Mouse (Mus musculus): ENCODE measurements around the gene Mcf2l. TPM values are rescaled to one million over a fixed set of nuclear protein-coding genes. Genes with fewer than 3 reads are reported as not detected.

The Mcf2l gene
- polyA plus RNA-seq, 1 experiment = 9.7 TPM

DNA sequence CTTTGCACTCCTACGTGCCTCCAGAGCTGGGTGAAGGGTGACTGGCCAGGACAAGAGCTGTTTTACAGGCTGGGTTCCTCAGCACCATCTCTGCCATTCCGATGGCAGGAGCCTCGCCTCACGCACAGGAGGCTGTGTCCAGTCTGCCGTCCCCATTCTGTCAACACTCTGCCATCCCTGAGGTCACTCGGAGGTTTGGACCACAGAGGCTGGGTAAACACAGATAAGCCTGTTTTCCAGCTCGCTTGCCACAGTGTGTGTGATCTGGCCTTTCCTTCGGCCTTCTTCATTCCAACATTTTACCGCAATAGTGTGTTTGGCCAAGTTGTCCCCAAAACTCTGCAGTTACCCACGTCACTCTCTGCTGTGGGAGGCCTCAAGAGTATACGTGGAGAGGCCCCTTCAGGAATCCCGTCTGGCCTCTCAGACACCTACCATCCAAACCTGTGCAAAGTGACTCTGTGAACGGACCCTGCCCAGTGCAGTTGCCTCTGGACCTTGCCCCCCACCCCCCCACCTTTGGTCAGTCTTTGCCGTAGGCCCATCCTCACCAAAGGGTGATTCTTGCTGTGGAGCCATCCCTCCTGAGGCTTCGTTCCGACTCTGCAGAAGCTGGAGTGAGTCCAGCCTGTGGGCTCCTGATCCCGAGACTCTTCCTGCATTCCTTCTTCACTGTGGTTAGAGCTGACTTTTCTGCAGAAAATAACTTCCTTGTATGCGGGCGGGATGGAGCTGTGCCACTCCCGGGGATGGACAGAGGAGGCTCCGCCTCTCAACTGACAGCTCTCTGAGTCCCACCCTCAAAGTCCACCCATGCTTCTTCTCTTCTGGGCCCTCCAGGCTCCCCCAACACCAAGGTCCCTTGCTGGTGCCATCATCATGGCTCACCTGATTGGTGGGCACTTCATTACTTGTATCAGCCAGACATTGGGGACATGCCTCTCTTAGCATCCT, 9.7 kb downstream of the Mcf2l start:
- no peaks in the 10 kb centered on the region for H3K36me3 ChIP-seq (ENCODE audit: control insufficient read depth, insufficient read depth, low read length)
- H3K4me1 ChIP-seq (replicated peaks; ENCODE audit: control insufficient read depth, insufficient read depth, low read length) = no peaks in the 10 kb centered on the region
- TF ChIP-seq POLR2A (IDR thresholded peaks at IDR 0.05; ENCODE audit: control insufficient read depth, extremely low read depth, insufficient read depth, low read length, poor library complexity) (no peak), CTCF (IDR thresholded peaks at IDR 0.05; ENCODE audit: borderline replicate concordance, control insufficient read depth, extremely low read depth, insufficient read depth, low read length, poor library complexity) (no peak)
- H3K27ac ChIP-seq (ENCODE audit: control insufficient read depth, insufficient read depth, low read length) = no peak overlapping the region
- DNase-seq = no peak
- H3K4me3 ChIP-seq (ENCODE audit: control insufficient read depth, insufficient read depth, low read length) = no peak overlapping the region
- H3K27me3 ChIP-seq (ENCODE audit: control insufficient read depth, insufficient read depth, low read length) = no peaks in the 10 kb centered on the region
- WGBS = 95% methylated on average over 21 of the region's 21 CpGs

DNA sequence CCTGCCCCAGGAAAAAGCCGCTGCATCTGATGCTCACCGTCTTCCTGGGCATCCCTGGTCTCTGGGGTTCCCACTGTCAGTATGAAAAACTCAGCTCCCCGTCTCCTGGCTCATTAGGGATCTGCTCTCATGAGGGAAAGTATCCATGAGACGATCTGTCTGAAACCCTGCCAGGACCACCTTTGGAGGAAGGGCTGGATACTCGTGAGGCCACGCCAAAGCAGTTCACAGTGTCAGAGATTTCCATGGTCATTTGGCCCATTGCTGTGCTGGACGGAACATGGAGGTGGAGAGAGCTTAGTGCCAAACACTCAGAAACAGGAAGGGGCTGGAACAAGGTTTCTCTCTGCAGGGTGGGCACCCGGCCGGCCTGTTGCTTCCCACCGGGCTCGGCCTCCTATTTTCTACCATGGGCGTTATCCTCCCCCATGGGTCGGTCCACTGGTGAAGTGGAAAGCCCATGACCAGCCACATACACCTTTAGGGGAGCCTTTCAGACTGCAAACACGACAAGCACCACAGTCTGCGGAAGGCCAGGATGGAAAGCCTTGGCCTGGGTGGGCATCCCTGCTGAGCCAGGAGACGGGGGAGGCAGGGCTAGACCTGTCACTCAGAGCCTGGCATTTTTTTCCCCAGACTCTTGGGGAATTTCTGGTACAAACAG, 14.3 kb downstream of the Mcf2l start:
- no peak for DNase-seq
- Histone ChIP-seq H3K27me3 (ENCODE audit: control insufficient read depth, insufficient read depth, low read length) (no peaks in the 10 kb centered on the region), H3K4me1 (replicated peaks; ENCODE audit: control insufficient read depth, insufficient read depth, low read length) (no peaks in the 10 kb centered on the region), H3K4me3 (ENCODE audit: control insufficient read depth, insufficient read depth, low read length) (no peak overlapping the region), H3K27ac (ENCODE audit: control insufficient read depth, insufficient read depth, low read length) (no peak overlapping the region), H3K36me3 (ENCODE audit: control insufficient read depth, insufficient read depth, low read length) (no peaks in the 10 kb centered on the region)
- 94% methylated on average over 16 of the region's 16 CpGs for whole genome bisulfite sequencing
- TF ChIP-seq POLR2A (IDR thresholded peaks at IDR 0.05; ENCODE audit: control insufficient read depth, extremely low read depth, insufficient read depth, low read length, poor library complexity) (no peak), CTCF (IDR thresholded peaks at IDR 0.05; ENCODE audit: borderline replicate concordance, control insufficient read depth, extremely low read depth, insufficient read depth, low read length, poor library complexity) (no peak)

DNA sequence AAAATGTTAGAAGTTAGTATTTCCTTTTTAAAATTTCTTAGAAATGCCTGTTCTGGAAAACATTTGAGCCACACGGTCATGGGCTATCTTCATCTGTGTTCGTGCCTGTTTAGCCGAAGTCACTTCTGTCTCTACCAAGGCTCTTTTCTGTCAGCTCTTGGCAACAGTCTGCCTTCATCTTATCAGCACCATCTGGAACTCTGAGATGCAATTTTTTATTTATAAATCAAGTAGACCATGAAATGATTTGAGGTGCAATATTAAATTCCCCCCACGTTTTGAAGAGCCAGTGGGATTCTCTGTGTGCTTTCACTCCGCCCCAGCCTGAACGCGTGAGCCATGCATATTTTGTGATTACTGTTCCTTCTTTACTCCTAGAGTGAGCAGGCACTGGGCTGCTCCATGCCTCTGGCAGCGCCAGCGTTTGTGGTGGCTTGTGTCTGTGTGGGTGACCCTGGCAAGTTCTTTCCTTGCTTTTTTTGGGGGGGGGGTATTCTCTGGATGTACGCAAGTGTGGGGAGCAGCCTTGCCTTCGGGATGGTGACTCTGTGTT, 15.5 kb downstream of the Mcf2l start:
- Histone ChIP-seq H3K27ac (ENCODE audit: control insufficient read depth, insufficient read depth, low read length) (no peak overlapping the region), H3K36me3 (ENCODE audit: control insufficient read depth, insufficient read depth, low read length) (no peaks in the 10 kb centered on the region), H3K27me3 (ENCODE audit: control insufficient read depth, insufficient read depth, low read length) (no peaks in the 10 kb centered on the region), H3K4me3 (ENCODE audit: control insufficient read depth, insufficient read depth, low read length) (no peak overlapping the region), H3K4me1 (replicated peaks; ENCODE audit: control insufficient read depth, insufficient read depth, low read length) (no peaks in the 10 kb centered on the region)
- WGBS = 95% methylated on average over 11 of the region's 11 CpGs
- DNase-seq = no peak
- no peak for TF ChIP-seq POLR2A (IDR thresholded peaks at IDR 0.05; ENCODE audit: control insufficient read depth, extremely low read depth, insufficient read depth, low read length, poor library complexity)
- TF ChIP-seq CTCF (IDR thresholded peaks at IDR 0.05; ENCODE audit: borderline replicate concordance, control insufficient read depth, extremely low read depth, insufficient read depth, low read length, poor library complexity) = no peak

DNA sequence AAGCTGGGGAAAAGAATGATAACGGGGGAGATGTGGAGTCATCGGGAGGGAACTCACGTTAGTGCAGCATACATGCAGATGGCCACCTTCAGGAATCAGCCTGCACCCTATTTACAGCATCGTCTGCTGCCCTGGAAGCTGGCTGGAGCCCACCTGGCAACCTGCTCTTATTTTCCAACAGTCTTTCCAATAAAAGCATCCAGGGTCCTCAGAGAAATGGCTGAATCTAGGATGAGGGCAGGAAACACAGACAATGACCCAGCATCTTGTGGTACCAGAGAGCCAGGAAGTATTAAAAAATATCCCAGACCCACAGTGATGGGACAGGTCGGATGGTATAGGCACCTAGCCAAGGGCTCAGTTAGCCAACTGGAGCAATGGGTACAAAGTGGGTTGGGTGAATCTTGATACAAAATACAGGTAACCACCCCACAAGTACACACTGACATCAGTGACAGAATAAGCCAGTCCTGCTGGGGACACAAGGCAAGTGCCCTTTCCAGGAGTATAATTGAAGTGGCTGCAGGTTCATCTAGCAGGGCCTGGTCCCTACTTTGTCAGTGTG, 19.4 kb downstream of the Mcf2l start:
- no peak for DNase-seq
- Histone ChIP-seq H3K27me3 (ENCODE audit: control insufficient read depth, insufficient read depth, low read length) (no peaks in the 10 kb centered on the region), H3K27ac (ENCODE audit: control insufficient read depth, insufficient read depth, low read length) (no peak overlapping the region), H3K4me1 (replicated peaks; ENCODE audit: control insufficient read depth, insufficient read depth, low read length) (no peaks in the 10 kb centered on the region), H3K4me3 (ENCODE audit: control insufficient read depth, insufficient read depth, low read length) (no peak overlapping the region), H3K36me3 (ENCODE audit: control insufficient read depth, insufficient read depth, low read length) (no peaks in the 10 kb centered on the region)
- 91% methylated on average over 5 of the region's 5 CpGs for WGBS
- TF ChIP-seq POLR2A (IDR thresholded peaks at IDR 0.05; ENCODE audit: control insufficient read depth, extremely low read depth, insufficient read depth, low read length, poor library complexity) (no peak), CTCF (IDR thresholded peaks at IDR 0.05; ENCODE audit: borderline replicate concordance, control insufficient read depth, extremely low read depth, insufficient read depth, low read length, poor library complexity) (no peak)

DNA sequence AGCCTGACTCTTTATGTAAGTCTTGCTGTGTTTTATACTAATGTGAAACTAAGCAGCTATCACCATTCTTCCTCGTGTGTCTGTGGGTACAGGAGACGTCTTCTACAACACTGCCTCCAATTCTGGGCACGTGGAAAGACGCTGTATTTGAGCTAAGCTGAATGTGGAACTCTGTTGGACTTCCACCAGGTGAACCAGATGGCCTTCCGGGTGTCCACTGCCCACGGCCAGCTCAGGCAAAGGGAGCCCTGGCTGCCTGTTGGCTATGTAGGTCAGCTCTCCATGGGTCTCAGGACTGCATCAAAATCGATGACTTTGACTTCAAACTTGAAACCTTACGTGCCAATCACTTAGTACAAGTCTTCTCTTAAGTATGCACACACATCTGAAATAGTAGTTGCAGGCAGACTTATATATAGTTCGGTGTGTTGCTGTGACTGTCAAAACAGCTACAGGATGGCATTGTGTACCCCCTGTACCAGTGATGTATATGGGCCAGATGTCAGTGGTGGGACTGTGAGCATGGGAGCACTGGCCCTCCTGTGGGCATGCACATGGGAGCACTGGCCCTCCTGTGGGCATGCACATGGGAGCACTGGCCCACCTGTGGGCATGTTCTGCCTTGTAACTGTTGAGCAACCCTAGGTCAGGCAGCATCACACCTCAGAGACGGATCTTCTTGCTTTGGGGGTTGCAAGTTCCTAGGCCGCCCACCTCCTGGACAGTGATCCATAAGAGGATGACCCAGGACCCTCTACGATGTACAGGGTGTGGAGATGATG, 20.4 kb downstream of the Mcf2l start:
- Histone ChIP-seq H3K4me3 (ENCODE audit: control insufficient read depth, insufficient read depth, low read length) (no peak overlapping the region), H3K4me1 (replicated peaks; ENCODE audit: control insufficient read depth, insufficient read depth, low read length) (no peaks in the 10 kb centered on the region)
- DNase-seq = no peak

More for the DNA sequence above, 20.4 kb downstream of the Mcf2l start:
- TF ChIP-seq CTCF (IDR thresholded peaks at IDR 0.05; ENCODE audit: borderline replicate concordance, control insufficient read depth, extremely low read depth, insufficient read depth, low read length, poor library complexity) (no peak), POLR2A (IDR thresholded peaks at IDR 0.05; ENCODE audit: control insufficient read depth, extremely low read depth, insufficient read depth, low read length, poor library complexity) (no peak)
- Histone ChIP-seq H3K27ac (ENCODE audit: control insufficient read depth, insufficient read depth, low read length) (no peak overlapping the region), H3K36me3 (ENCODE audit: control insufficient read depth, insufficient read depth, low read length) (no peaks in the 10 kb centered on the region), H3K27me3 (ENCODE audit: control insufficient read depth, insufficient read depth, low read length) (no peaks in the 10 kb centered on the region)
- WGBS = 92% methylated on average over 12 of the region's 12 CpGs

Measured in thymus, adult 2 months (tissue).